Mouse (Mus musculus): ENCODE results near the gene Slc33a1.

DNA sequence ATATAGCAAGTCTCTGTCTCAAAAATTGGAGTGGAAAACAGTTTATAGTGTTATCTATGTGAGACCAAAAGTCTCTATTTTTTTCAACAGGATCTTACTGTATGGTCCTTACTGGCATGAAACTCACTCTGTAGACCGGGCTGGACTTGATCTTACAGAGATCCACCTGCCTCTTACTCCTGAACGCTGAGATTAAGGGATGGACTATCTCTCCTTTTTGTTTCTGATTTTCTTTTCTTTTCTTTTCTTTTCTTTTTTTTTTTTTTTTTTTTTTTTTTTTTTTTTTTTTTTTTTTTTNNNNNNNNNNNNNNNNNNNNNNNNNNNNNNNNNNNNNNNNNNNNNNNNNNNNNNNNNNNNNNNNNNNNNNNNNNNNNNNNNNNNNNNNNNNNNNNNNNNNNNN lies 1.4 kb upstream of the Slc33a1 start:
- no peak for TF ChIP-seq CTCF (IDR thresholded peaks at IDR 0.05; ENCODE audit: control insufficient read depth, insufficient read depth, low read length)
- TF ChIP-seq POLR2A (IDR thresholded peaks at IDR 0.05; ENCODE audit: borderline replicate concordance, control insufficient read depth, low read depth, low read length), result no peak
